Mouse (Mus musculus) MEL (cell line): ENCODE data around the gene Gm26897. TPM values are rescaled to one million over a fixed set of nuclear protein-coding genes. Genes with fewer than 3 reads are reported as not detected.

Experiments
- DNase-seq: peaks from one replicate; pipeline ENCODE4 v3.0.0; 2011; ENCODE audit warnings: low read depth, low spot score
- H3K27ac ChIP-seq: 2 replicates; pipeline ENCODE4 v1.5.1; 2012; ENCODE audit warnings: low read depth, mild to moderate bottlenecking, control low read depth, low read length, moderate library complexity; ENCODE audit not compliant: control insufficient read depth
- H3K27me3 ChIP-seq, 2 experiments: fragments of 150-350 bp in 1 of 2; sonication (generic) in 1 of 2; 2 replicates each; pipeline ENCODE4 v1.6.1; 2012; ENCODE audit warnings: low read length in 2 of 2, mild to moderate bottlenecking in 2 of 2, improper control_type of control experiment in 1 of 2, moderate library complexity in 1 of 2; ENCODE audit not compliant: insufficient read depth in 2 of 2, control insufficient read depth in 1 of 2
- H3K36me3 ChIP-seq, 2 experiments: 2 replicates each; pipeline ENCODE4 v1.6.1; 2012 to 2014; ENCODE audit warnings: low read length in 2 of 2, improper control_type of control experiment in 1 of 2, inconsistent platforms in 1 of 2, mild to moderate bottlenecking in 1 of 2; ENCODE audit not compliant: insufficient read depth in 2 of 2, control insufficient read depth in 1 of 2
- H3K4me1 ChIP-seq, 2 experiments: fragments of 150-350 bp in 1 of 2; sonication (generic) in 1 of 2; 2 replicates each; pipeline ENCODE4 v1.6.1; 2012; ENCODE audit warnings: low read length in 2 of 2, improper control_type of control experiment in 1 of 2, mild to moderate bottlenecking in 1 of 2; ENCODE audit not compliant: insufficient read depth in 2 of 2, control insufficient read depth in 1 of 2
- H3K4me3 ChIP-seq, 2 experiments: fragments of 150-350 bp in 1 of 2; sonication (generic) in 1 of 2; 2 replicates each; pipeline ENCODE4 v1.5.1; 2012; ENCODE audit warnings: low read depth in 2 of 2, low read length in 2 of 2, mild to moderate bottlenecking in 2 of 2, moderate library complexity in 2 of 2, control low read depth in 1 of 2, improper control_type of control experiment in 1 of 2; ENCODE audit not compliant: control insufficient read depth in 1 of 2, insufficient read depth in 1 of 2
- H3K79me2 ChIP-seq: 2 replicates; pipeline ENCODE4 v1.6.1; 2012; ENCODE audit warnings: mild to moderate bottlenecking, low read length, moderate library complexity; ENCODE audit not compliant: control insufficient read depth, poor library complexity, insufficient read depth
- H3K9ac ChIP-seq: 2 replicates; pipeline ENCODE4 v1.6.1; 2012; ENCODE audit warnings: low read depth, mild to moderate bottlenecking, control low read depth, low read length, moderate library complexity; ENCODE audit not compliant: control insufficient read depth, poor library complexity, severe bottlenecking
- H3K9me3 ChIP-seq: fragments of 150-350 bp; sonication (generic); replicated peaks from 2 replicates; pipeline ENCODE4 v1.6.1; 2012; ENCODE audit warnings: mild to moderate bottlenecking, low read length, improper control_type of control experiment, moderate library complexity; ENCODE audit not compliant: insufficient read depth
- BHLHE40 ChIP-seq: IDR thresholded peaks from 2 replicates; pipeline ENCODE4 v1.6.1; 2012; ENCODE audit warnings: low read depth, mild to moderate bottlenecking, inconsistent platforms, low read length, improper control_type of control experiment, borderline replicate concordance
- CHD2 ChIP-seq: IDR thresholded peaks from 2 replicates; pipeline ENCODE4 v1.6.1; 2011; ENCODE audit warnings: low read length, improper control_type of control experiment
- CTCF ChIP-seq, 3 experiments: IDR thresholded peaks in 2 of 3; conservative IDR thresholded peaks in 1 of 3; 2 replicates each; pipeline ENCODE4 v1.5.1; 2011 to 2012; ENCODE audit warnings: low read length in 3 of 3, low read depth in 2 of 3, mild to moderate bottlenecking in 2 of 3, improper control_type of control experiment in 1 of 3, inconsistent platforms in 1 of 3, mixed read lengths in 1 of 3, moderate library complexity in 1 of 3; ENCODE audit not compliant: control insufficient read depth in 1 of 3, insufficient read depth in 1 of 3, poor library complexity in 1 of 3, severe bottlenecking in 1 of 3
- ELF1 ChIP-seq: IDR thresholded peaks from 2 replicates; pipeline ENCODE4 v1.6.1; 2014; ENCODE audit warnings: low read depth, mild to moderate bottlenecking, inconsistent platforms, low read length, improper control_type of control experiment, moderate library complexity
- EP300 ChIP-seq, 2 experiments: IDR thresholded peaks; 2 replicates each; pipeline ENCODE4 v1.6.1; 2011; ENCODE audit warnings: improper control_type of control experiment in 2 of 2, low read length in 2 of 2, low read depth in 1 of 2, mild to moderate bottlenecking in 1 of 2
- ETS1 ChIP-seq: IDR thresholded peaks from 2 replicates; pipeline ENCODE4 v1.6.1; 2012; ENCODE audit warnings: low read depth, mild to moderate bottlenecking, inconsistent platforms, low read length, improper control_type of control experiment, moderate library complexity
- GATA1 ChIP-seq: IDR thresholded peaks from 2 replicates; pipeline ENCODE4 v1.6.1; 2011; ENCODE audit warnings: low read depth, low read length, improper control_type of control experiment
- JUND ChIP-seq: IDR thresholded peaks from 2 replicates; pipeline ENCODE4 v1.6.1; 2011; ENCODE audit warnings: low read depth, mild to moderate bottlenecking, improper control_type of control experiment, low read length
- KAT2A ChIP-seq: conservative IDR thresholded peaks from 2 replicates; pipeline ENCODE4 v1.6.1; 2012; ENCODE audit warnings: low read depth, low read length, improper control_type of control experiment, inconsistent platforms
- MAX ChIP-seq: IDR thresholded peaks from 2 replicates; pipeline ENCODE4 v1.6.1; 2011; ENCODE audit warnings: low read length, improper control_type of control experiment
- MXI1 ChIP-seq: IDR thresholded peaks from 2 replicates; pipeline ENCODE4 v1.6.1; 2011; ENCODE audit warnings: mild to moderate bottlenecking, low read depth, low read length, improper control_type of control experiment
- MYB ChIP-seq: IDR thresholded peaks from 2 replicates; pipeline ENCODE4 v1.6.1; 2011; ENCODE audit warnings: mild to moderate bottlenecking, low read depth, low read length, improper control_type of control experiment
- NELFE ChIP-seq: IDR thresholded peaks from 2 replicates; pipeline ENCODE4 v1.6.1; 2011; ENCODE audit warnings: low read depth, low read length, improper control_type of control experiment
- POLR2A ChIP-seq, 2 experiments: IDR thresholded peaks; 2 replicates each; pipeline ENCODE4 v1.6.1; 2011 to 2012; ENCODE audit warnings: low read length in 2 of 2, mild to moderate bottlenecking in 2 of 2, control low read depth in 1 of 2, improper control_type of control experiment in 1 of 2, low read depth in 1 of 2, moderate library complexity in 1 of 2; ENCODE audit not compliant: control insufficient read depth in 1 of 2, insufficient read depth in 1 of 2, poor library complexity in 1 of 2
- POLR2AphosphoS2 ChIP-seq: IDR thresholded peaks from 2 replicates; pipeline ENCODE4 v1.6.1; 2011; ENCODE audit warnings: low read length, improper control_type of control experiment
- RAD21 ChIP-seq: IDR thresholded peaks from 2 replicates; pipeline ENCODE4 v1.6.1; 2011; ENCODE audit warnings: mild to moderate bottlenecking, low read depth, low read length, improper control_type of control experiment
- RCOR1 ChIP-seq: IDR thresholded peaks from 2 replicates; pipeline ENCODE4 v1.6.1; 2012; ENCODE audit warnings: low read depth, mild to moderate bottlenecking, inconsistent platforms, low read length, improper control_type of control experiment
- SIN3A ChIP-seq: IDR thresholded peaks from 2 replicates; pipeline ENCODE4 v1.6.1; 2012; ENCODE audit warnings: low read length, improper control_type of control experiment, inconsistent platforms
- TCF12 ChIP-seq: IDR thresholded peaks from 2 replicates; pipeline ENCODE4 v1.6.1; 2014; ENCODE audit warnings: low read depth, mild to moderate bottlenecking, inconsistent platforms, low read length, improper control_type of control experiment, moderate library complexity
- UBTF ChIP-seq: IDR thresholded peaks from 2 replicates; pipeline ENCODE4 v1.6.1; 2012; ENCODE audit warnings: low read depth, mild to moderate bottlenecking, inconsistent platforms, low read length, improper control_type of control experiment, moderate library complexity, borderline replicate concordance; ENCODE audit not compliant: insufficient read depth
- USF2 ChIP-seq, 2 experiments: IDR thresholded peaks; 2 replicates each; pipeline ENCODE4 v1.6.1; 2011 to 2012; ENCODE audit warnings: improper control_type of control experiment in 2 of 2, low read length in 2 of 2, borderline replicate concordance in 1 of 2, inconsistent platforms in 1 of 2, low read depth in 1 of 2, mild to moderate bottlenecking in 1 of 2; ENCODE audit not compliant: insufficient read depth in 1 of 2
- polyA plus RNA-seq, 2 experiments: library from polyadenylated mRNA; stranded (reverse) in 1 of 2; unstranded in 1 of 2; fragments of >175 nt in 1 of 2; fragments of >200 nt in 1 of 2; gene quantifications; 2 replicates each; pipeline versions ENCODE4 v1.2.1 to v1.2.4; 2012; ENCODE audit warnings: low replicate concordance in 2 of 2, low read depth in 1 of 2; ENCODE audit not compliant: insufficient read length in 2 of 2, insufficient read depth in 1 of 2, missing spikeins in 1 of 2
- total RNA-seq: library from RNA; depleted of rRNA; stranded (reverse); fragments of 300-350 nt; gene quantifications from 2 replicates; pipeline ENCODE4 v1.2.3, GENCODE M21; 2012

The Gm26897 gene
- total and polyA plus RNA-seq, 3 experiments, result not detected

DNA sequence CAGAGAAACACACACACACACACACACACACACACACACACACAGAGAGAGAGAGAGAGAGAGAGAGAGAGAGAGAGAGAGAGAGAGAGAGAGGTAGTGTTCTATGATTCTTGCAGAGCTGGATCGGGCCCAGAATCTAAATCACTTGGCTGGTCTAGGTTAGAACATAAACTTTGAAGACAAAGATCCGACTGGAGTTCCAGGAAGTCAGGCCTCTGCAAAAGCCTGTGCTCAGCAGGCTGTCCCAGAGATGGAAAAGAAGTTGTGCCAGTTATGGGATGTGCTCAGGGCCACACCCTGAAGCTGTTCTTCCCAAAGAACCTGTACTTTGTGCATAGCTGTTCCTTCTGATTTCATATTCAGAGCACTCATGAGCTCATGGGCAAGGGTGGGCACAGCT is 1.5 kb upstream of the Gm26897 start:
- no peak overlapping the region for H3K9ac ChIP-seq
- H3K4me3 ChIP-seq, result no peak overlapping the region
- DNase-seq, result no peak
- H3K79me2 ChIP-seq, result no peaks in the 10 kb centered on the region
- no peaks in the 10 kb centered on the region for H3K9me3 ChIP-seq
- no peaks in the 10 kb centered on the region for H3K4me1 ChIP-seq
- no peak overlapping the region for H3K27ac ChIP-seq
- H3K27me3 ChIP-seq, result no peaks in the 10 kb centered on the region
- no peaks in the 10 kb centered on the region for H3K36me3 ChIP-seq
- TF ChIP-seq CTCF (IDR thresholded peaks at IDR 0.05 in 2 of 3, conservative IDR thresholded peaks at IDR 0.05 in 1 of 3; ENCODE audit: control insufficient read depth in 1 of 3, insufficient read depth in 1 of 3, low read depth in 2 of 3, low read length in 3 of 3, poor library complexity in 1 of 3, severe bottlenecking in 1 of 3), result no peak
- no peak for TF ChIP-seq RCOR1
- TF ChIP-seq MAX, result no peak
- TF ChIP-seq RAD21, result no peak
- no peak for TF ChIP-seq USF2 (IDR thresholded peaks at IDR 0.05; ENCODE audit: borderline replicate concordance in 1 of 2, insufficient read depth in 1 of 2, low read depth in 1 of 2, low read length in 2 of 2)
- TF ChIP-seq GATA1, result no peak
- no peak for TF ChIP-seq POLR2A (IDR thresholded peaks at IDR 0.05; ENCODE audit: control insufficient read depth in 1 of 2, insufficient read depth in 1 of 2, low read depth in 1 of 2, low read length in 2 of 2, poor library complexity in 1 of 2)
- no peak for TF ChIP-seq KAT2A
- no peak for TF ChIP-seq POLR2AphosphoS2
- TF ChIP-seq ELF1, result no peak
- TF ChIP-seq CHD2, result no peak
- TF ChIP-seq ETS1, result no peak
- TF ChIP-seq MXI1, result no peak
- TF ChIP-seq BHLHE40, result no peak
- no peak for TF ChIP-seq JUND
- TF ChIP-seq EP300 (IDR thresholded peaks at IDR 0.05; ENCODE audit: low read depth in 1 of 2, low read length in 2 of 2), result no peak
- TF ChIP-seq SIN3A, result no peak
- TF ChIP-seq NELFE, result no peak
- no peak for TF ChIP-seq MYB
- no peak for TF ChIP-seq TCF12
- TF ChIP-seq, all 39 proteins: peak for 0

DNA sequence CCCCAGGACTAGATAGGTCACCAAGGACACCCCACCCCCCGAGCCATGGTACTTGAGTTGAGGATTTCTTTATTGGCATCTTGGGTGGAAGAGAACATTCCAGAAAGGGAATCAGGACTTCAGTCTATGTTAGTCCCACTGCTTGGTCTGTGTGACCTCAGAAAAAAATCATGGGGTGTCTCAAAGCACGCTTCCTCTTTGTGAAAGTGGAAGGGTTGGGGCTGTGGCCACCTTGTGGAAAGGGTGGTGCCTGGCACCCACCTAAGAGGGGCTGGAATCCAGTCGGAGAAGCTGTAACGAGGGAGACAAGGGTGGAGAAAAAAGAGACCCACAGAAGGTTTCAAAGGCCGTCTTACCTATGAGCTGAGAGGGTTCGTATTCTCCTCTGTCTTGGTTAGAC is 5.8 kb downstream of the Gm26897 start:
- Histone ChIP-seq H3K36me3 (no peaks in the 10 kb centered on the region), H3K27me3 (no peaks in the 10 kb centered on the region), H3K79me2 (no peaks in the 10 kb centered on the region), H3K9me3 (no peaks in the 10 kb centered on the region), H3K27ac (no peak overlapping the region), H3K4me1 (no peaks in the 10 kb centered on the region), H3K4me3 (no peak overlapping the region), H3K9ac (no peak overlapping the region)
- no peak for TF ChIP-seq UBTF
- DNase-seq, result no peak
